Mouse (Mus musculus) liver, adult 2 months (tissue): Measurements from ENCODE around the gene Ikbip. TPM values are rescaled to one million over a fixed set of nuclear protein-coding genes. Genes with fewer than 3 reads are reported as not detected.
A peak's percentile ranks its signal among the peaks of the same experiment; 100 is the strongest.

Experiments
- DNase-seq: peaks from one replicate; pipeline ENCODE4 v3.0.0-alpha.2; 2011; ENCODE audit warnings: low read depth, low spot score; ENCODE audit errors: extremely low read depth
- H3K27ac ChIP-seq: fragments of 200-500 bp; replicated peaks from 2 replicates; pipeline ENCODE4 v1.5.1; 2012; ENCODE audit warnings: low read depth, mild to moderate bottlenecking, control low read depth, inconsistent platforms, low read length; ENCODE audit not compliant: insufficient read depth
- H3K27me3 ChIP-seq: fragments of 200-500 bp; 2 replicates; pipeline ENCODE4 v1.6.1; 2012; ENCODE audit warnings: mild to moderate bottlenecking, moderate library complexity, low read length, inconsistent platforms; ENCODE audit not compliant: control insufficient read depth, insufficient read depth
- H3K36me3 ChIP-seq: fragments of 200-500 bp; 2 replicates; pipeline ENCODE4 v1.6.1; 2012; ENCODE audit warnings: low read length, inconsistent platforms; ENCODE audit not compliant: control insufficient read depth, insufficient read depth
- H3K4me1 ChIP-seq: fragments of 200-500 bp; 2 replicates; pipeline ENCODE4 v1.6.1; 2011; ENCODE audit warnings: low read length; ENCODE audit not compliant: control insufficient read depth, insufficient read depth
- H3K4me3 ChIP-seq: fragments of 200-500 bp; 2 replicates; pipeline ENCODE4 v1.5.1; 2011; ENCODE audit warnings: low read depth, mild to moderate bottlenecking, control low read depth, low read length, moderate library complexity; ENCODE audit not compliant: insufficient read depth
- H3K79me2 ChIP-seq: fragments of 200-500 bp; 2 replicates; pipeline ENCODE4 v1.6.1; 2012; ENCODE audit warnings: inconsistent platforms, mild to moderate bottlenecking, low read length, moderate library complexity; ENCODE audit not compliant: control insufficient read depth, insufficient read depth
- H3K9ac ChIP-seq: fragments of 200-500 bp; 2 replicates; pipeline ENCODE4 v1.6.1; 2012; ENCODE audit warnings: low read depth, mild to moderate bottlenecking, control low read depth, inconsistent platforms, low read length
- CTCF ChIP-seq: fragments of 200-500 bp; IDR thresholded peaks from 2 replicates; pipeline ENCODE4 v1.5.1; 2011; ENCODE audit warnings: low read depth, low read length, control low read depth
- POLR2A ChIP-seq: fragments of 200-500 bp; IDR thresholded peaks from 2 replicates; pipeline ENCODE4 v1.6.1; 2011; ENCODE audit warnings: low read length, control low read depth; ENCODE audit not compliant: insufficient read depth; ENCODE audit errors: extremely low read depth
- WGBS: fragments of 180-500 bp; shearing (Covaris S2); methylation state at CpG from one replicate; pipeline ENCODE4 v1.1.7; 2018; 5-methylcytosine and 5-hydroxymethylcytosine counted together
- polyA plus RNA-seq: library from polyadenylated mRNA; depleted of rRNA; stranded (reverse); fragments of >200 nt; gene quantifications from 2 replicates; pipeline ENCODE4 v1.2.3, GENCODE M21; 2012
- total RNA-seq: library from RNA; depleted of rRNA; stranded (reverse); fragments of >200 nt; gene quantifications from 2 replicates; pipeline ENCODE4 v1.2.3, GENCODE M21; 2014

Ikbip gene
- total and polyA plus RNA-seq, 2 experiments, result 0.38 to 6.9 TPM

GRCm38 (mm10) chr10:91102799-91103590 lies 20.3 kb downstream of the Ikbip start:
- DNase-seq, result no peak
- Histone ChIP-seq H3K27me3 (no peaks in the 10 kb centered on the region), H3K27ac (no peak overlapping the region), H3K4me3 (no peak overlapping the region), H3K9ac (no peak overlapping the region), H3K4me1 (no peaks in the 10 kb centered on the region), H3K36me3 (peaks cover 3% of the 10 kb centered on the region; the same call in 1 of the 2 replicates), H3K79me2 (no peaks in the 10 kb centered on the region)
- WGBS, result 97% methylated on average over 13 of the region's 14 CpGs
- no peak for TF ChIP-seq POLR2A
- TF ChIP-seq CTCF, result no peak

- 86% methylated on average over 3 of the region's 3 CpGs for WGBS
These were observed 23.2 kb downstream of the Ikbip start for GRCm38 (mm10) chr10:91105981-91106380.

DNA sequence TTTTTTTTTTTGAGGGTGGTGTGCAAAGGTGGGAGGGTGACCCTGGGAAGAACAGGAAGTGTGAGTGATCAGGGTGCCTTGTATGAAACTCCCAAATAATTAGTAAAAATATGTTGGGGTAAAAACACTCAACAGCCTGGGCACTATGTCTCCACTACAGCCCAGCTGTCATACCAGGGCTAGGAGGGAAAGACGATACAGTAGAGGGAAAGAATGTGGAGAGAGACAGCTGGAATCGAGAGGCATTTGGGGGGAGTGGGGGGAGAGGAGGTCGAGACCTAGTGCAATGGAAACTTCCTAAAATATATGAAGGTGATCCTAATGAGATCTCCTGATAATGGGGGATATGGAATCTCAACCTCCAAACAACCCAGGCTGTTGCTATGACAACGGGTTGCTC lies 27.1 kb downstream of the Ikbip start:
- H3K79me2 ChIP-seq, result no peaks in the 10 kb centered on the region
- no peaks in the 10 kb centered on the region for H3K27me3 ChIP-seq
- TF ChIP-seq POLR2A (no peak), CTCF (no peak)
- no peak for DNase-seq
- H3K36me3 ChIP-seq, result peaks cover 13% of the 10 kb centered on the region
- H3K27ac ChIP-seq, result no peak overlapping the region
- H3K4me1 ChIP-seq, result no peaks in the 10 kb centered on the region
- H3K9ac ChIP-seq, result no peak overlapping the region
- H3K4me3 ChIP-seq, result no peak overlapping the region
- WGBS, result 82% methylated on average over 4 of the region's 4 CpGs

More at GRCm38 (mm10) chr10:91105981-91106380, 23.2 kb downstream of the Ikbip start:
- no peak overlapping the region for H3K4me3 ChIP-seq
- H3K27ac ChIP-seq, result no peak overlapping the region
- H3K27me3 ChIP-seq, result no peaks in the 10 kb centered on the region
- TF ChIP-seq CTCF, result no peak
- TF ChIP-seq POLR2A, result no peak
- no peak for DNase-seq
- no peaks in the 10 kb centered on the region for H3K4me1 ChIP-seq
- no peaks in the 10 kb centered on the region for H3K79me2 ChIP-seq
- H3K36me3 ChIP-seq, result peaks cover 3% of the 10 kb centered on the region; the same call in 1 of the 2 replicates
- no peak overlapping the region for H3K9ac ChIP-seq

DNA sequence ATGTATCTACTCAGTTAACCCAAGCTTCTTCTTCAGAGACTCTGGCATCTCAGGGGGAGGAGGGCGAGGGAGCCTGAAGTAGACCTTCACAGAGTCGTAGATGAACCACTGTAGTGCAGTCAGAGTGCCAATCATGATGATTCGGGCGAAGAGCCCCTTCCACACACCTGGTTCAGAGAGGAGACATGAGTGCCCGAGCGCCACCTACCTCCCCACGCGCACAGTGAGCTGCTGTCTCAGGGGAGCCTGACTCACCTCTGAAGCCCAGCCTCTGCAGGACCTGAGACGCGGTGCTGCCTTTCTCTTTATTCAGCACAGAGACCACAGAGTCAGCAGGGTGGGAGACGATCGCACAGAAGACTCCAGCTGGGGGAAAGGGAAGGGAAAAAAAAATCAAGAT lies 34.2 kb downstream of the Ikbip start:
- peaks cover 68% of the 10 kb centered on the region for H3K36me3 ChIP-seq
- H3K27ac ChIP-seq, result no peak overlapping the region

GRCm38 (mm10) chr10:91122646-91123045 lies 39.9 kb downstream of the Ikbip start:
- no peak overlapping the region; the same call in 1 of the 2 replicates for H3K9ac ChIP-seq
- H3K27me3 ChIP-seq, result no peaks in the 10 kb centered on the region
- no peak overlapping the region for H3K27ac ChIP-seq
- H3K4me1 ChIP-seq, result peaks cover 5% of the 10 kb centered on the region; the same call in 1 of the 2 replicates
- TF ChIP-seq POLR2A (no peak), CTCF (no peak)
- peaks cover 9% of the 10 kb centered on the region; the same call in 1 of the 2 replicates for H3K79me2 ChIP-seq
- peaks cover 36% of the 10 kb centered on the region for H3K36me3 ChIP-seq
- 5% methylated on average over 6 of the region's 6 CpGs for WGBS
- H3K4me3 ChIP-seq, result peak overlapping the region; percentile 71; the same call in 1 of the 2 replicates
- DNase-seq, result no peak

More for the DNA sequence above, 34.2 kb downstream of the Ikbip start:
- H3K27me3 ChIP-seq, result no peaks in the 10 kb centered on the region
- no peak for DNase-seq
- 94% methylated on average over 12 of the region's 12 CpGs for WGBS
- H3K79me2 ChIP-seq, result 0 out of 2 replicates have a peak, but pooled peaks cover 2% of the 10 kb centered on the region
- TF ChIP-seq POLR2A (no peak), CTCF (no peak)
- no peak overlapping the region for H3K9ac ChIP-seq
- no peak overlapping the region for H3K4me3 ChIP-seq
- H3K4me1 ChIP-seq, result no peaks in the 10 kb centered on the region; the same call in 1 of the 2 replicates

GRCm38 (mm10) chr10:91123281-91123827 lies 40.6 kb downstream of the Ikbip start:
- H3K4me1 ChIP-seq, result peaks cover 5% of the 10 kb centered on the region; the same call in 1 of the 2 replicates
- no peaks in the 10 kb centered on the region for H3K27me3 ChIP-seq
- WGBS, result under 1% methylated on average over 44 of the region's 44 CpGs
- DNase-seq, result peak; percentile 54
- peaks cover 9% of the 10 kb centered on the region; the same call in 1 of the 2 replicates for H3K79me2 ChIP-seq
- H3K36me3 ChIP-seq, result peaks cover 30% of the 10 kb centered on the region
- H3K27ac ChIP-seq, result peak overlapping the region; percentile 88
- peak overlapping the region; percentile 89 for H3K9ac ChIP-seq
- peak overlapping the region; percentile 71 for H3K4me3 ChIP-seq
- TF ChIP-seq CTCF, result no peak
- TF ChIP-seq POLR2A, result no peak
